Mouse (Mus musculus): Measurements from ENCODE around the gene 4930407I10Rik. TPM values are rescaled to one million over a fixed set of nuclear protein-coding genes. Genes with fewer than 3 reads are reported as not detected.

Gene 4930407I10Rik
- polyA plus RNA-seq, 1 experiment = not detected

- Histone ChIP-seq H3K4me3 (ENCODE audit: insufficient read depth, low read length) (no peak overlapping the region), H3K27ac (ENCODE audit: insufficient read depth, low read length) (no peak overlapping the region), H3K4me1 (ENCODE audit: control insufficient read depth, insufficient read depth, low read length) (no peaks in the 10 kb centered on the region)
- TF ChIP-seq POLR2A (IDR thresholded peaks at IDR 0.05; ENCODE audit: low read depth, low read length) = no peak
- no peak for TF ChIP-seq CTCF (IDR thresholded peaks at IDR 0.05; ENCODE audit: borderline replicate concordance, insufficient read depth, low read length)
Measured at GRCm38 (mm10) chr15:82086131-82086530, 27.2 kb downstream of the 4930407I10Rik start.

GRCm38 (mm10) chr15:82087266-82087665 is 28.3 kb downstream of the 4930407I10Rik start:
- Histone ChIP-seq H3K4me1 (ENCODE audit: control insufficient read depth, insufficient read depth, low read length) (no peaks in the 10 kb centered on the region), H3K4me3 (ENCODE audit: insufficient read depth, low read length) (no peak overlapping the region), H3K27ac (ENCODE audit: insufficient read depth, low read length) (no peak overlapping the region)
- TF ChIP-seq POLR2A (IDR thresholded peaks at IDR 0.05; ENCODE audit: low read depth, low read length) (no peak), CTCF (IDR thresholded peaks at IDR 0.05; ENCODE audit: borderline replicate concordance, insufficient read depth, low read length) (no peak)

- no peak overlapping the region for H3K27ac ChIP-seq (ENCODE audit: insufficient read depth, low read length)
- H3K4me3 ChIP-seq (ENCODE audit: insufficient read depth, low read length) = no peak overlapping the region
- no peak for TF ChIP-seq CTCF (IDR thresholded peaks at IDR 0.05; ENCODE audit: borderline replicate concordance, insufficient read depth, low read length)
- TF ChIP-seq POLR2A (IDR thresholded peaks at IDR 0.05; ENCODE audit: low read depth, low read length) = no peak
- H3K4me1 ChIP-seq (ENCODE audit: control insufficient read depth, insufficient read depth, low read length) = no peaks in the 10 kb centered on the region
Measured at GRCm38 (mm10) chr15:82091061-82091460, 32.1 kb downstream of the 4930407I10Rik start.

GRCm38 (mm10) chr15:82106953-82107555 is 48.1 kb downstream of the 4930407I10Rik start:
- H3K27ac ChIP-seq (ENCODE audit: insufficient read depth, low read length) = no peak overlapping the region
- no peak overlapping the region for H3K4me3 ChIP-seq (ENCODE audit: insufficient read depth, low read length)
- H3K4me1 ChIP-seq (ENCODE audit: control insufficient read depth, insufficient read depth, low read length) = no peaks in the 10 kb centered on the region
- TF ChIP-seq POLR2A (IDR thresholded peaks at IDR 0.05; ENCODE audit: low read depth, low read length) = no peak
- TF ChIP-seq CTCF (IDR thresholded peaks at IDR 0.05; ENCODE audit: borderline replicate concordance, insufficient read depth, low read length) = peak; percentile 63; the same call in 1 of the 2 replicates

Other genes with a start within 250 kb of the 4930407I10Rik start
- gene Tob2, start 200.4 kb upstream of the 4930407I10Rik start, polyA plus RNA-seq (2011; ENCODE audit: insufficient read length, low read depth, missing spikeins) = 21.4 and 22.8 TPM in 2 replicates
- 53.0 and 71.3 TPM in 2 replicates for gene Phf5a, start 187.2 kb upstream of the 4930407I10Rik start, polyA plus RNA-seq (2011; ENCODE audit: insufficient read length, low read depth, missing spikeins)
- gene Aco2, start 186.8 kb upstream of the 4930407I10Rik start, polyA plus RNA-seq (2011; ENCODE audit: insufficient read length, low read depth, missing spikeins) = 143 and 150 TPM in 2 replicates
- gene Polr3h, start 132.9 kb upstream of the 4930407I10Rik start, polyA plus RNA-seq (2011; ENCODE audit: insufficient read length, low read depth, missing spikeins) = 12.3 and 16.2 TPM in 2 replicates
- gene Csdc2, start 122.4 kb upstream of the 4930407I10Rik start, polyA plus RNA-seq (2011; ENCODE audit: insufficient read length, low read depth, missing spikeins) = 3.3 and 4.4 TPM in 2 replicates
- gene Pmm1, start 98.2 kb upstream of the 4930407I10Rik start, polyA plus RNA-seq (2011; ENCODE audit: insufficient read length, low read depth, missing spikeins) = 88.7 and 121 TPM in 2 replicates
- not detected in 2 replicates for gene 1700029P11Rik, start 78.6 kb upstream of the 4930407I10Rik start, polyA plus RNA-seq (2011; ENCODE audit: insufficient read length, low read depth, missing spikeins)
- 37.4 and 38.1 TPM in 2 replicates for gene Xrcc6, start 71.3 kb upstream of the 4930407I10Rik start, polyA plus RNA-seq (2011; ENCODE audit: insufficient read length, low read depth, missing spikeins)
- 49.4 and 50.2 TPM in 2 replicates for gene Desi1, start 25.3 kb upstream of the 4930407I10Rik start, polyA plus RNA-seq (2011; ENCODE audit: insufficient read length, low read depth, missing spikeins)
- 176 and 193 TPM in 2 replicates for gene Snu13, start 11.6 kb upstream of the 4930407I10Rik start, polyA plus RNA-seq (2011; ENCODE audit: insufficient read length, low read depth, missing spikeins)
- gene Mei1, start 10.8 kb downstream of the 4930407I10Rik start, polyA plus RNA-seq (2011; ENCODE audit: insufficient read length, low read depth, missing spikeins) = not detected in 2 replicates
- 15.0 and 18.6 TPM in 2 replicates for gene Ccdc134, start 68.8 kb downstream of the 4930407I10Rik start, polyA plus RNA-seq (2011; ENCODE audit: insufficient read length, low read depth, missing spikeins)
- gene Srebf2, start 88.0 kb downstream of the 4930407I10Rik start, polyA plus RNA-seq (2011; ENCODE audit: insufficient read length, low read depth, missing spikeins) = 86.4 and 87.3 TPM in 2 replicates
- gene Shisa8, start 153.7 kb downstream of the 4930407I10Rik start, polyA plus RNA-seq (2011; ENCODE audit: insufficient read length, low read depth, missing spikeins) = not detected in 2 replicates
- gene Tnfrsf13c, start 165.2 kb downstream of the 4930407I10Rik start, polyA plus RNA-seq (2011; ENCODE audit: insufficient read length, low read depth, missing spikeins) = not detected in 2 replicates
- 13.1 and 16.1 TPM in 2 replicates for gene Cenpm, start 185.6 kb downstream of the 4930407I10Rik start, polyA plus RNA-seq (2011; ENCODE audit: insufficient read length, low read depth, missing spikeins)
- not detected in 2 replicates for gene 1500009C09Rik, start 193.2 kb downstream of the 4930407I10Rik start, polyA plus RNA-seq (2011; ENCODE audit: insufficient read length, low read depth, missing spikeins)
- 1.6 and 2.8 TPM in 2 replicates for gene Sept3, start 215.7 kb downstream of the 4930407I10Rik start, polyA plus RNA-seq (2011; ENCODE audit: insufficient read length, low read depth, missing spikeins)
- not detected in 2 replicates for gene Wbp2nl, start 239.8 kb downstream of the 4930407I10Rik start, polyA plus RNA-seq (2011; ENCODE audit: insufficient read length, low read depth, missing spikeins)

Measured in embryonic fibroblast, embryonic 13.5 days (primary cell).